Mouse (Mus musculus) myocyte (in vitro differentiated cells): ENCODE measurements around the gene Hist1h4i. TPM values are rescaled to one million over a fixed set of nuclear protein-coding genes. Genes with fewer than 3 reads are reported as not detected.

Experiments
- H3K27me3 ChIP-seq: one replicate; pipeline ENCODE4 v1.6.1; 2011; ENCODE audit not compliant: control insufficient read depth, insufficient read depth, insufficient read length
- H3K36me3 ChIP-seq: one replicate; pipeline ENCODE4 v1.6.1; 2011; ENCODE audit not compliant: control insufficient read depth, insufficient read depth
- H3K4me2 ChIP-seq: one replicate; pipeline ENCODE4 v1.6.1; 2011; ENCODE audit warnings: low read depth, control low read depth
- H3K4me3 ChIP-seq: one replicate; pipeline ENCODE4 v1.5.1; 2011; ENCODE audit warnings: mild to moderate bottlenecking, control low read depth, moderate library complexity
- H3K79me2 ChIP-seq: one replicate; pipeline ENCODE4 v1.6.1; 2011; ENCODE audit not compliant: control insufficient read depth, insufficient read depth
- H3ac ChIP-seq: one replicate; pipeline ENCODE4 v1.6.1; 2011; ENCODE audit not compliant: control insufficient read depth, insufficient read length
- CEBPB ChIP-seq: IDR thresholded peaks from 2 replicates; pipeline ENCODE4 v1.6.1; 2011; ENCODE audit warnings: mild to moderate bottlenecking, moderate library complexity; ENCODE audit not compliant: poor library complexity, insufficient read depth, severe bottlenecking
- E2F4 ChIP-seq: IDR thresholded peaks from one replicate; pipeline ENCODE4 v1.6.1; 2011; ENCODE audit warnings: mild to moderate bottlenecking, control low read depth, moderate library complexity; ENCODE audit not compliant: insufficient read depth
- MAX ChIP-seq: IDR thresholded peaks from one replicate; pipeline ENCODE4 v1.6.1; 2011; ENCODE audit warnings: low read depth, mild to moderate bottlenecking, control low read depth
- MYOD1 ChIP-seq, 3 experiments: IDR thresholded peaks; one replicate each; pipeline ENCODE4 v1.6.1; 2011; ENCODE audit warnings: control low read depth in 2 of 3, low read depth in 2 of 3, mild to moderate bottlenecking in 2 of 3, moderate library complexity in 1 of 3; ENCODE audit not compliant: insufficient read length in 2 of 3, control insufficient read depth in 1 of 3
- MYOG ChIP-seq, 3 experiments: IDR thresholded peaks; one replicate each; pipeline ENCODE4 v1.6.1; 2011; ENCODE audit warnings: control low read depth in 2 of 3, low read depth in 2 of 3, mild to moderate bottlenecking in 2 of 3; ENCODE audit not compliant: insufficient read length in 2 of 3, control insufficient read depth in 1 of 3, insufficient read depth in 1 of 3
- POLR2A ChIP-seq: IDR thresholded peaks from one replicate; pipeline ENCODE4 v1.6.1; 2011; ENCODE audit warnings: low read depth, mild to moderate bottlenecking, control low read depth, moderate library complexity; ENCODE audit not compliant: insufficient read length
- POLR2AphosphoS2 ChIP-seq: IDR thresholded peaks from one replicate; pipeline ENCODE4 v1.6.1; 2011; ENCODE audit warnings: low read depth, control low read depth; ENCODE audit not compliant: insufficient read length
- REST ChIP-seq: IDR thresholded peaks from one replicate; pipeline ENCODE4 v1.6.1; 2011; ENCODE audit warnings: mild to moderate bottlenecking, control low read depth, moderate library complexity; ENCODE audit not compliant: insufficient read depth, insufficient read length
- SRF ChIP-seq: IDR thresholded peaks from one replicate; pipeline ENCODE4 v1.6.1; 2011; ENCODE audit warnings: low read depth; ENCODE audit not compliant: control insufficient read depth, insufficient read length
- TCF12 ChIP-seq: IDR thresholded peaks from one replicate; pipeline ENCODE4 v1.6.1; 2011; ENCODE audit warnings: mild to moderate bottlenecking, control low read depth; ENCODE audit not compliant: poor library complexity, insufficient read depth, severe bottlenecking
- TCF3 ChIP-seq: IDR thresholded peaks from one replicate; pipeline ENCODE4 v1.6.1; 2011; ENCODE audit warnings: low read depth, control low read depth; ENCODE audit not compliant: insufficient read length
- USF1 ChIP-seq: IDR thresholded peaks from one replicate; pipeline ENCODE4 v1.6.1; 2011; ENCODE audit warnings: low read depth, mild to moderate bottlenecking, control low read depth, moderate library complexity
- polyA plus RNA-seq: library from polyadenylated mRNA; unstranded; fragments of >200 nt; fragmentation: generic; extraction: Trizol; gene quantifications from one replicate; pipeline ENCODE4 v1.2.1, GENCODE M21; 2012; ENCODE audit warnings: missing spikeins

Hist1h4i gene
- polyA plus RNA-seq, 1 experiment = 31.0 TPM

DNA sequence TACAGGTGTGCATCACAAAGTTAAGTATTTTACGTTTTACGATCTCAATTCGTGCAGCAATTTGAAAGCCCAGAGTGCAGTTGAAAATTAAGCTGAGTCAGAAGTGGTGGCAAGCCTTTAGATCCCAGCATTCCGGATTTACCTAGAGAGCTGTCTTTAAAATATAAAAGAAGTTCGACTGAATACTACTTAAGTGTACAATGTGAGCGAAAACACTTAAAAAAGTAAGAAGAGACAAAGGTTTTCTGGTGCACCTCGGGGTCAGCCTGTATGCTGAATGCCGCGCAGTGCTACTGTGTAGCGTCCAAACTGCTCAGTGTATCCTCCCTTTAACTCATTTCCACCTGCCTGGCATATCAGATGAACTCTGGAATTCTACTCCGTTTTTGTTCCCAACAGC is 19.6 kb downstream of the Hist1h4i start:
- TF ChIP-seq MAX (no peak), MYOD1 (IDR thresholded peaks at IDR 0.05; ENCODE audit: control insufficient read depth in 1 of 3, insufficient read length in 2 of 3, low read depth in 2 of 3) (no peak), MYOG (IDR thresholded peaks at IDR 0.05; ENCODE audit: control insufficient read depth in 1 of 3, insufficient read depth in 1 of 3, insufficient read length in 2 of 3, low read depth in 2 of 3) (no peak), POLR2AphosphoS2 (no peak), REST (no peak), TCF3 (no peak), E2F4 (no peak), CEBPB (no peak), SRF (no peak), USF1 (no peak), TCF12 (no peak), POLR2A (no peak)
- H3K4me3 ChIP-seq = peak overlapping the region; percentile 52
- no peaks in the 10 kb centered on the region for H3K36me3 ChIP-seq
- no peaks in the 10 kb centered on the region for H3K27me3 ChIP-seq
- no peaks in the 10 kb centered on the region for H3K79me2 ChIP-seq
- no peak overlapping the region for H3ac ChIP-seq
- peak overlapping the region; percentile 79 for H3K4me2 ChIP-seq

DNA sequence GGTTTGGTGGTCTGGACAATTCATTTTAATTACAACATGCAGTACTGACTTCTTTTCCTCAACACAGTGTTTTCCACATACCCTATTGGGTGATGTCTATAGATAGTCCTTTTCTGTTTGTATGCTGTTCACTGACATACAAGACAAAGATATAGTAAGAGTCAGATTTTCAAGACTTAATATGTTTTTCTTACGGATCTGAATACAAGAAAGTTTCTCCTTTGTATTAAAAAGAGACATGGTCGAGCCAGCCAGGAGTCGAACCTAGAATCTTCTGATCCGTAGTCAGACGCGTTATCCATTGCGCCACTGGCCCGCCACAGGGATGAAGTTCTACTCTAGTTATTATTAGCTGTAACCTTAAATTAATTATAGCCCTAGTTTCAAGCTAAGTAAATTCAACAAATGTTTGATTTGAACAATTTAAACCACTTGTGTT is 20.2 kb downstream of the Hist1h4i start:
- Histone ChIP-seq H3ac (no peak overlapping the region), H3K27me3 (no peaks in the 10 kb centered on the region), H3K4me2 (peak overlapping the region; percentile 79), H3K4me3 (peak overlapping the region; percentile 52), H3K36me3 (no peaks in the 10 kb centered on the region), H3K79me2 (no peaks in the 10 kb centered on the region)
- TF ChIP-seq E2F4 (peak; percentile 14), TCF12 (no peak), MYOG (IDR thresholded peaks at IDR 0.05; ENCODE audit: control insufficient read depth in 1 of 3, insufficient read depth in 1 of 3, insufficient read length in 2 of 3, low read depth in 2 of 3) (no peak)

- Histone ChIP-seq H3ac (no peak overlapping the region), H3K36me3 (no peaks in the 10 kb centered on the region), H3K27me3 (no peaks in the 10 kb centered on the region), H3K79me2 (no peaks in the 10 kb centered on the region), H3K4me2 (peak overlapping the region; percentile 79), H3K4me3 (peak overlapping the region; percentile 52)
- no peak for TF ChIP-seq SRF
- TF ChIP-seq TCF3 = no peak
- no peak for TF ChIP-seq MAX
- TF ChIP-seq MYOD1 (IDR thresholded peaks at IDR 0.05; ENCODE audit: control insufficient read depth in 1 of 3, insufficient read length in 2 of 3, low read depth in 2 of 3) = no peak
- TF ChIP-seq CEBPB = no peak
- TF ChIP-seq POLR2AphosphoS2 = no peak
- TF ChIP-seq USF1 = no peak
- no peak for TF ChIP-seq POLR2A
- TF ChIP-seq E2F4 = no peak
- TF ChIP-seq TCF12 = no peak
- no peak for TF ChIP-seq REST
These were observed 21.0 kb downstream of the Hist1h4i start for GRCm38 (mm10) chr13:22019934-22020835.

GRCm38 (mm10) chr13:22015479-22016450 is 25.4 kb downstream of the Hist1h4i start:
- Histone ChIP-seq H3K79me2 (no peaks in the 10 kb centered on the region), H3K27me3 (no peaks in the 10 kb centered on the region), H3K4me3 (no peak overlapping the region), H3K4me2 (peak overlapping the region; percentile 37), H3K36me3 (no peaks in the 10 kb centered on the region), H3ac (no peak overlapping the region)
- 0 out of 2 replicates have a peak, but pooled peaks have one; percentile 12 for TF ChIP-seq CEBPB
- TF ChIP-seq E2F4 = no peak
- TF ChIP-seq MYOD1 (IDR thresholded peaks at IDR 0.05; ENCODE audit: control insufficient read depth in 1 of 3, insufficient read length in 2 of 3, low read depth in 2 of 3) = no peak

DNA sequence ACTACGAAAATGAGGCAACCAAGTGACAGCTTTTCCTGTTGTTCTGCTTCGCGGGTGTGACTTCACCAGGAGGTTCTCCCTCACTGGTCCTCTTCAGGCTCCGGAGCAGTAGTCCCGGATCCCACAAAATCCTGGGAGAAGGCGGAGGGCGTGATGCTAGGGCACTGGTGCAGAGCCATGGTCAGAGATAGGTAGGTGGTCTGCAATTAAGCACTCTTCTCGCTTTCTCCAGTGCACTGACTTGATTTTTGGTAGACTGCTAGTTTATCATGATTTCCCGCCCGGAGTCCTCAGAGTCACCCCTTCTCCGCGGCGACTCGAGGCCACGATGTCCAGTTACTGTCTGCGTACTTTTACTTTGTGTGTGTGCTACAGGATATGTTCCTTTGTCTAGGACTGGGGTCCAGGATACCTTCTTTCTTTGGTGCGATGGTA is 26.7 kb downstream of the Hist1h4i start:
- Histone ChIP-seq H3ac (no peak overlapping the region), H3K79me2 (no peaks in the 10 kb centered on the region), H3K4me3 (no peak overlapping the region), H3K36me3 (no peaks in the 10 kb centered on the region), H3K27me3 (peaks cover 5% of the 10 kb centered on the region), H3K4me2 (no peak overlapping the region)
- TF ChIP-seq E2F4 (no peak), USF1 (no peak), CEBPB (no peak), POLR2AphosphoS2 (no peak), REST (no peak), POLR2A (no peak), SRF (no peak), TCF3 (no peak), TCF12 (no peak), MAX (no peak), MYOG (IDR thresholded peaks at IDR 0.05; ENCODE audit: control insufficient read depth in 1 of 3, insufficient read depth in 1 of 3, insufficient read length in 2 of 3, low read depth in 2 of 3) (no peak)
